Mouse (Mus musculus): Measurements from ENCODE around the gene Ppp2r3d.

Ppp2r3d gene

GRCm38 (mm10) chr9:124408564-124408963 lies 68.1 kb downstream of the Ppp2r3d start:
- DNase-seq, result no peak
